22 mouse cellular contexts compared by ENCODE assay signal in the genomic region with DNA sequence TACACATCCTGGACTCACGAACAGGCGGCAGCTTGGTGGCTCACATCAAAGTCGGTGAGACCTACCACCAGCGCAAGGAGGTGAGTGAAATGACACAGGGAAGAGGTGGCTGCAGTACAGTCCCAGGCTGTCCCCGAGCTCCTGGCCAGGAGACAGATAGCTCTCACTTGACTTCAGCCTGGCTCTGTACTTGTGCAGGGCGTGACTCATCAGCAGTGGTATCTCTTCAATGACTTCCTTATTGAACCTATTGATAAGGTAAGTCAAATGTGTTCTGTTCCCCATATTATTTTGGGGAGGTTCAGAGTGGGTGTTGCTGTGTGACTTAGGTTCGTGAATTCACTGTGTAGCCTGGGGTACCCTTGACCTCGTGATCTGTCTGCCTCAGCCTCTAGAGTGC. TPM values are rescaled to one million over a fixed set of nuclear protein-coding genes. Genes with fewer than 3 reads are reported as not detected.
A peak's percentile ranks its signal among the peaks of the same experiment; 100 is the strongest.
DNase-seq lines count a peak whose midpoint lies in the region; ATAC-seq lines count a peak whose summit lies in the region.
"Had no signal": no experiment of that assay in that cellular context is flagged by ENCODE, and none has a peak within 500 bp of the region (broad histone marks: within the 10 kb centered on the region; RNA-seq: fewer than 3 reads in every experiment).

No protein-coding gene starts in this region.

- no peaks in the 10 kb centered on the region for H3K4me1 ChIP-seq in liver, embryonic 11.5 days (replicated peaks; ENCODE audit: control insufficient read depth, insufficient read depth, low read length)
- peaks cover 9% of the 10 kb centered on the region for H3K4me1 ChIP-seq in liver, embryonic 15.5 days (replicated peaks)
- H3K4me1 ChIP-seq: embryonic facial prominence, embryonic 13.5 days; forebrain, embryonic 10.5 days; hindbrain, embryonic 15.5 days had no signal

- H3K4me2 ChIP-seq in liver, embryonic 11.5 days, result no peak overlapping the region
- H3K4me2 ChIP-seq in liver, embryonic 15.5 days, result no peak overlapping the region
- H3K4me2 ChIP-seq: embryonic facial prominence, embryonic 13.5 days; heart, embryonic 13.5 days; hindbrain, embryonic 15.5 days had no signal

- no peaks in the 10 kb centered on the region for H3K27me3 ChIP-seq in liver, embryonic 11.5 days (replicated peaks; ENCODE audit: control insufficient read depth, insufficient read depth, low read length)
- H3K27me3 ChIP-seq in liver, embryonic 15.5 days, result no peaks in the 10 kb centered on the region
- H3K27me3 ChIP-seq: embryonic facial prominence, embryonic 13.5 days; heart, embryonic 13.5 days; hindbrain, embryonic 15.5 days had no signal

- no peak for DNase-seq in liver, embryonic 11.5 days (ENCODE audit: low spot score)
- no peak for DNase-seq in liver
- no peak for DNase-seq in kidney, postnatal 25 days
- DNase-seq in cerebellum, postnatal 10 days, result no peak
- no peak for DNase-seq in Muller cell, postnatal 12 days (ENCODE audit: inconsistent ontology term)
- DNase-seq: adrenal gland, adult 8-10 months; adrenal gland, postnatal 36 days; cerebellum, adult 2 months; cerebellum, postnatal 14 days; gastrocnemius, postnatal 36 days; heart, adult 11 months; heart, postnatal 36 days had no signal

- peaks cover 39% of the 10 kb centered on the region for H3K36me3 ChIP-seq in liver, embryonic 11.5 days (ENCODE audit: control insufficient read depth, insufficient read depth, low read length)
- H3K36me3 ChIP-seq in liver, embryonic 15.5 days (replicated peaks), result peaks cover 96% of the 10 kb centered on the region

- H3K27ac ChIP-seq in liver, embryonic 11.5 days (ENCODE audit: low read depth, low read length), result no peak overlapping the region
- H3K27ac ChIP-seq in liver, embryonic 15.5 days (replicated peaks), result no peak overlapping the region
- H3K27ac ChIP-seq: embryonic facial prominence, embryonic 13.5 days; forebrain, embryonic 10.5 days; heart, embryonic 13.5 days; hindbrain, embryonic 15.5 days had no signal

- H3K4me3 ChIP-seq in liver, embryonic 11.5 days (ENCODE audit: low read depth, low read length), result no peak overlapping the region
- H3K4me3 ChIP-seq in liver, embryonic 15.5 days (replicated peaks), result no peak overlapping the region
- H3K4me3 ChIP-seq: embryonic facial prominence, embryonic 13.5 days; forebrain, embryonic 10.5 days; heart, embryonic 13.5 days; hindbrain, embryonic 15.5 days had no signal

- H3K9me3 ChIP-seq in liver, embryonic 11.5 days (ENCODE audit: control insufficient read depth, low read length), result no peaks in the 10 kb centered on the region
- no peaks in the 10 kb centered on the region for H3K9me3 ChIP-seq in liver, embryonic 15.5 days (replicated peaks)
- H3K9me3 ChIP-seq: embryonic facial prominence, embryonic 13.5 days; forebrain, embryonic 10.5 days; heart, embryonic 13.5 days; hindbrain, embryonic 15.5 days had no signal

- WGBS in liver, embryonic 11.5 days, result 83% methylated on average over 8 of the region's 8 CpGs
- WGBS in liver, embryonic 15.5 days (ENCODE audit: insufficient replicate concordance), result 65% methylated on average over 8 of the region's 8 CpGs

- peak; percentile 52 for ATAC-seq in liver, embryonic 11.5 days (replicated peaks; ENCODE audit: low FRiP score)
- ATAC-seq in erythroid progenitor cell, adult 5-6 weeks (replicated peaks; ENCODE audit: low FRiP score, poor library complexity, severe bottlenecking), result 0 out of 2 replicates have a peak, but pooled peaks have one; percentile 21
- peak; percentile 59; the same call in 1 of the 2 replicates for ATAC-seq in liver, embryonic 15.5 days (ENCODE audit: insufficient read depth)
- peak; percentile 65; the same call in 1 of the 2 replicates for ATAC-seq in megakaryocyte-erythroid progenitor cell, adult 5-6 weeks (replicated peaks; ENCODE audit: low FRiP score, low TSS enrichment, poor library complexity, severe bottlenecking)
- ATAC-seq: forebrain, embryonic 14.5 days had no signal

- H3K9ac ChIP-seq in liver, embryonic 11.5 days (ENCODE audit: low read depth, low read length), result no peak overlapping the region
- H3K9ac ChIP-seq in liver, embryonic 15.5 days, result no peak overlapping the region
- H3K9ac ChIP-seq: embryonic facial prominence, embryonic 13.5 days; heart, embryonic 13.5 days; hindbrain, embryonic 15.5 days had no signal

RNA-seq across cellular contexts. Expression of a gene that starts 6.7 kb away (rescaled TPM):
- polyA plus RNA-seq in liver, embryonic 11.5 days (2014; fragmentation: Nextera tagmentation; extraction: Ambion mirVana), result 195 and 221 TPM in 2 replicates
- total RNA-seq in erythroid progenitor cell, adult 5-6 weeks (2015; ENCODE audit: low replicate concordance), result 40.7 and 44.4 TPM in 2 replicates
- total RNA-seq in erythroid progenitor cell, adult 5-6 weeks (2017; ENCODE audit: low replicate concordance), result 29.4 and 38.9 TPM in 2 replicates
- 85.8 and 90.0 TPM in 2 replicates for polyA plus RNA-seq in liver, embryonic 15.5 days (2015; fragmentation: Nextera tagmentation; extraction: Ambion mirVana)
- 62.8 and 95.5 TPM in 2 replicates for total RNA-seq in megakaryocyte-erythroid progenitor cell, adult 5-6 weeks (2014; fragmentation: Nextera tagmentation)
- 86.0 and 87.5 TPM in 2 replicates for total RNA-seq in megakaryocyte-erythroid progenitor cell, adult 5-6 weeks (2017)

RNA-seq across cellular contexts. Expression of a gene that starts 12.4 kb away (rescaled TPM):
- 27.8 and 29.9 TPM in 2 replicates for polyA plus RNA-seq in liver, embryonic 11.5 days (2014; fragmentation: Nextera tagmentation; extraction: Ambion mirVana)
- 34.8 and 42.9 TPM in 2 replicates for total RNA-seq in erythroid progenitor cell, adult 5-6 weeks (2015; ENCODE audit: low replicate concordance)
- total RNA-seq in erythroid progenitor cell, adult 5-6 weeks (2017; ENCODE audit: low replicate concordance), result 27.0 and 27.5 TPM in 2 replicates
- polyA plus RNA-seq in liver, embryonic 15.5 days (2015; fragmentation: Nextera tagmentation; extraction: Ambion mirVana), result 12.9 and 14.3 TPM in 2 replicates
- total RNA-seq in megakaryocyte-erythroid progenitor cell, adult 5-6 weeks (2014; fragmentation: Nextera tagmentation), result 37.0 and 40.7 TPM in 2 replicates
- 14.2 and 18.0 TPM in 2 replicates for total RNA-seq in megakaryocyte-erythroid progenitor cell, adult 5-6 weeks (2017)

RNA-seq across cellular contexts. Expression of a gene that starts 17.0 kb away (rescaled TPM):
- polyA plus RNA-seq in liver, embryonic 11.5 days (2014; fragmentation: Nextera tagmentation; extraction: Ambion mirVana), result 0.12 and 0.22 TPM in 2 replicates
- not detected in 2 replicates for total RNA-seq in erythroid progenitor cell, adult 5-6 weeks (2015; ENCODE audit: low replicate concordance)
- total RNA-seq in erythroid progenitor cell, adult 5-6 weeks (2017; ENCODE audit: low replicate concordance), result 0.39 TPM in 1 of 2 replicates, not detected in the other
- not detected in 2 replicates for polyA plus RNA-seq in liver, embryonic 15.5 days (2015; fragmentation: Nextera tagmentation; extraction: Ambion mirVana)
- not detected in 2 replicates for total RNA-seq in megakaryocyte-erythroid progenitor cell, adult 5-6 weeks (2014; fragmentation: Nextera tagmentation)
- total RNA-seq in megakaryocyte-erythroid progenitor cell, adult 5-6 weeks (2017), result not detected in 2 replicates
- total RNA-seq: adrenal gland, postnatal 36 days; gastrocnemius, adult 8-10 months; gastrocnemius, postnatal 36 days; heart, postnatal 36 days had no signal
- polyA plus RNA-seq: C2C12; forebrain, embryonic 10.5 days; forebrain, embryonic 14.5 days had no signal

RNA-seq across cellular contexts. Expression of a gene that starts 22.0 kb away (rescaled TPM):
- 255 and 280 TPM in 2 replicates for polyA plus RNA-seq in liver, embryonic 11.5 days (2014; fragmentation: Nextera tagmentation; extraction: Ambion mirVana)
- 92.3 and 106 TPM in 2 replicates for total RNA-seq in erythroid progenitor cell, adult 5-6 weeks (2015; ENCODE audit: low replicate concordance)
- total RNA-seq in erythroid progenitor cell, adult 5-6 weeks (2017; ENCODE audit: low replicate concordance), result 58.9 and 60.6 TPM in 2 replicates
- 115 and 121 TPM in 2 replicates for polyA plus RNA-seq in liver, embryonic 15.5 days (2015; fragmentation: Nextera tagmentation; extraction: Ambion mirVana)
- 226 and 251 TPM in 2 replicates for total RNA-seq in megakaryocyte-erythroid progenitor cell, adult 5-6 weeks (2014; fragmentation: Nextera tagmentation)
- total RNA-seq in megakaryocyte-erythroid progenitor cell, adult 5-6 weeks (2017), result 113 and 182 TPM in 2 replicates

RNA-seq across cellular contexts. Expression of a gene that starts 45.2 kb away (rescaled TPM):
- 12.5 and 14.9 TPM in 2 replicates for polyA plus RNA-seq in liver, embryonic 11.5 days (2014; fragmentation: Nextera tagmentation; extraction: Ambion mirVana)
- total RNA-seq in erythroid progenitor cell, adult 5-6 weeks (2015; ENCODE audit: low replicate concordance), result 35.6 and 37.5 TPM in 2 replicates
- 30.0 and 40.0 TPM in 2 replicates for total RNA-seq in erythroid progenitor cell, adult 5-6 weeks (2017; ENCODE audit: low replicate concordance)
- 6.8 and 8.4 TPM in 2 replicates for polyA plus RNA-seq in liver, embryonic 15.5 days (2015; fragmentation: Nextera tagmentation; extraction: Ambion mirVana)
- total RNA-seq in megakaryocyte-erythroid progenitor cell, adult 5-6 weeks (2014; fragmentation: Nextera tagmentation), result 24.3 and 35.7 TPM in 2 replicates
- total RNA-seq in megakaryocyte-erythroid progenitor cell, adult 5-6 weeks (2017), result 8.1 and 9.0 TPM in 2 replicates
